Mouse (Mus musculus): ENCODE results near the gene Lmtk2.

The Lmtk2 gene

DNA sequence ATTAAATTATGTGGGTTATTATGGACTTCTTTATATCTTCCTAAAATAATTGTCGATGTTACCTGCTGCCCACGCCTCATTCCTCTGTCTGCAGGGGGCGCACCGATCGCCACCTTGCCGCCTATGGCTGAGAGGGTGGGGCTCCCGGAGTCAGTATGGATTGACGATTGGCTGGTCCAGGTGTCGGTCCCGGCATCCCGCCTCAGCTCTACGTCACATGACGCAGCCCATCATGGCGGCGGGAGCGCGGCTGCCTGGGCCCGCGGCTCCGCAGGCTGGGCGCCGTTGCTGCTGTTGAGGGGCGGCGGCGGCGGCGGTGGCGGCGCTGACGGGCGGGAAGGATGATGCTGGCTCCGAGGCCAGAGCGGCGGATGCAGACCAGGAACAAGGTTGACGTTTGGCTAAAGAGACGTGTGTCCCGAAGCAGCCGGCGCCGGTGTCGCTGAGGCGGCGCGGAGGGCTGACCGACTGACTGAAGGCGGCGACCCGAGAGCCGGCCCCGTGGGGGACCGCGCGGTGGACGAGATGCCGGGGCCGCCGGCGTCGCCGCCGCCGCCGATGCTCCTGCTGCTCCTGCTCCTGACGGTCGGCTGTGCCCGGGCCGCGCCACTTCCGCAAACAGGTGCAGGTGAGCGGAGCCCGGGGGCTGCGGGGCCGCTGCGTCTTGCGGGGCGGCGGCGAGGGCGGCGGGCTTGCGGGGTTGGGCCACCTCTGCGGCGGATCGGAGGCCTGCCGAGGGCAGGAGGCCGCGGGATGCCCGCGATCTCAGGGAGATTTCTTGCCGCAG, at the start of gene Lmtk2:
Lmtk2 (plus strand) TSS at position 288 of the 787 bp plus-strand sequence.
- peak; percentile 96 for DNase-seq (ENCODE audit: inconsistent ontology term)

DNA sequence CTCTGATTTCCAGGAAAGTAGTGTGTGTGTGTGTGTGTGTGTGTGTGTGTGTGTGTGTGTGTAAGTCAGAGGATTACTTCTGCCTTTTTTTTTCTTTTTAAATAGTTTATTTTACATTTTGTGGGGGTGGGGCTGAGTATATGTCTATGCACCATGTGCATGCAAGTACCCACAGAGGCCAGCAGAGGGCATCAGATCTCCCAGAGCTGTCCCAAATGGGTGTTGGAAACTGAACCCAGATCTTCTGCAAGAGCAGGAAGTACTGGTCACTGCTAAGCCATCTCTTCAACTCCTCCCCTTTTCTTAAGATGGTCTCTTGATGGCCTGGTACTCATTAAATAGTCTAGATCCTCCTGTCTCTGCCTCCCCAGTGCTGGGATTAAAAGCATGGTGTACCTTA, 49.0 kb upstream of the Lmtk2 start:
- no peak for DNase-seq (ENCODE audit: inconsistent ontology term)

DNA sequence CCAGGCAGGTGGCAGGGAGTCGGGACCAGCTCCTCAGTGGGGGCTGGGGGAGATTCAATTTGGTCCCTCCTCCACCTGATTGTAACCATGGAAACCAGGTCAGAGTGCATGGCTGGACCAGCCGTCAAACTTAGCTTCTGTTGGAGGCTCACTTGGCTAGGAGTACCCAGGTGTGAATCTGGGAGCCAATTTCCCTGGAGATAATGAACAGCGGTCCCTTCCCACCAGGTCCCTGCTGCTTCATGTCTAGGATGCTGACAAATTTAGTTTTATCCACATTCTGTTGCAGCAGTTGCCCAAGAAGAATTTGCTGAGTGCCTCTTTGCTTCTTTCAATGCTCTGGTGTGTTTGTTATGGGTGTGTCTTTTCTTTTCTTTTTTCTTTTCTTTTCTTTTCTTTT, 46.8 kb upstream of the Lmtk2 start:
- no peak for DNase-seq (ENCODE audit: inconsistent ontology term)

DNA sequence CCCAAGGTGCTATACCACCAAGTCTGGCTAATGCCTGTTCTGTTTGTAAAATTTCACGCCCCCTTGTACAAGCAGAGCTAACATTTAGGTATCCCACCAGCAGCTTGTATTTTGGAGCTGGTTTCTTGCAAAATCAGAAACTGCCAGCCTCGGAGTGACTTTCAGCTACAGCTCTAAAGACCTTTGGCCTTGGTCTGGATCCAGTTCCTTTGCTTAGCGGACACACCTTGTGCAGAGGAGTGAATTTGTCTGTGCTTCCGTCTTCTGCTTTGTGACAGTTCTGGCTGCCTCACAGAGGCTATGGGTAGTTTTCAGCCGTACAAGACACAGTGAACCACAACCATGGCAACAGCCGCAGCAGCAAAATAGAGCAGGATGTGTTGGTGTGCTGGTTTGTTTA, 45.9 kb upstream of the Lmtk2 start:
- no peak for DNase-seq (ENCODE audit: inconsistent ontology term)

DNA sequence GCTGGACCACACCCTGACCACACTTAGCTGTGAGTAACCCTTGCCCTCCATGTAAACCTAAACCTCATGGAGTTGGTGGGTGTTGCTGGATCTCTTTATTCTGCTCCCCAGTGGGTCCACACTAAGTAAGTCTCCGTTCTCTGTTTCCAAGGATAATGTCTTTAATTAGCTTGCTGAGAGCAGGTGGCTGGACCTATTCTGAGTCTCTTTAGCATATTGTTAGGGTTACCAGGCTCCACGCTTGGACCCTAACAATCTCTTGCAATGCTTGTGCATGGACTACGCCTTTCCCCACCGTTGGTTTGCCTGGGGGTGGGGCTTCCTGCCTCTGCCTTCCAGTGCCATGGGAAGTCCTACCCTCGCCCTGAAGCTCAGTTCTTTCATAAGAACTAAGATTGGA, 36.1 kb upstream of the Lmtk2 start:
- no peak for DNase-seq (ENCODE audit: inconsistent ontology term)

DNA sequence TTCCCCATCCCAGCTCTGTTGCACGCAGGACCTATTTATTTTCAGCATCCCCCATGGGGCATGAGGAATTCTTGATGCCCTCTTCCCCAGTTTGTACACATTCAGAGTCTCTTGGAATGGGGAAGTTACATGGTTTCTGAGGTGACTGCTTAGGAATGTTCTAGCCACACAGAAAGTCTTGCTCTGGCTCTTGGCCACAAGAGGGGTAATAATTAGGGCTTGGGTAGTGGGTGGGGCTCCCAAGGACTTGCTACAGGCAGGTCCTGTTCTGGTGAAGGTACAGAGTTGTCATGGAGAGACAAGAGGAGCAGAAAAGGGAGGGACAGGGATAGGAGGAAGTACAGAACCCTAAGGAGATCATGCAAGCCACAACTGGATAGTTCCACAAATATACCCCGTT, 34.2 kb upstream of the Lmtk2 start:
- DNase-seq (ENCODE audit: inconsistent ontology term) = no peak

DNA sequence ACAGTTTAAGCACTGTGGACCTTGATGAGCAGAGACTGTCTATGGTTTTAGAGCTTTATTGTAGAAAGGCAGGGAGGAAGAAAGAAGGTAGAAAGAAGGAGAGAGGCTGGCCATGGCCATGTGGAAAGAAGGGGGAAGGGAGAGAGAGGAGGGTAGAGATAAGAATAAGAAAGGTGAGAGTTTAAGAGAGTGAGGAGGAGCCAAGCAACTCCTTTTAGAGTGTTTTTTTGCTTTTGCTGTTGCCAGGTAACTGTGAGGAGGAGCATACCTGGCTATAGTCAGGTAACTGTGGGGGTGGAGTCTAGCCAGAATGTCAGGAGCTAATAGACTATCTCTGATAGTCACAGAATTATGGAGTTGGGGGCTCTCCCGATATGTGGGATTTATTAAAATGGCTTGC, 30.2 kb upstream of the Lmtk2 start:
- no peak for DNase-seq (ENCODE audit: inconsistent ontology term)

DNA sequence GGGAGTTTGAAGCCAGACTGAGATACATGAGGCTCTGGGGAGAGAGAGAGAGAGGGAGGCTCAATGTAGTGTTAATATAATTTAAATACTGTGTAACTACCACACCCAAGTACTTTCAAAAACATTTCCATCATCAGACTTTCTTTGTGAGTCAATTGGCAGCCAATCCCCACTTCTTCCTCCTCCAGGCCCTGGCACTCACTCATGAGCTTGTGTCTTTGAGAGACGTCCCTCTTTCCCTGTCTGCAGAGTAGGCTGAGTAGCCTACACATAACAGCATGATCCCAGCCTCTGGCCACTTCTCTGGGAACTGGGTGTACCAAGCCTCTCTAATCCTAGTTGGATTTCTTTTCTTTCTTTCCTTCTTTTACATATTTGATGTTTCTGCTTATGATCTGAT, 29.0 kb upstream of the Lmtk2 start:
- no peak for DNase-seq (ENCODE audit: inconsistent ontology term)

DNA sequence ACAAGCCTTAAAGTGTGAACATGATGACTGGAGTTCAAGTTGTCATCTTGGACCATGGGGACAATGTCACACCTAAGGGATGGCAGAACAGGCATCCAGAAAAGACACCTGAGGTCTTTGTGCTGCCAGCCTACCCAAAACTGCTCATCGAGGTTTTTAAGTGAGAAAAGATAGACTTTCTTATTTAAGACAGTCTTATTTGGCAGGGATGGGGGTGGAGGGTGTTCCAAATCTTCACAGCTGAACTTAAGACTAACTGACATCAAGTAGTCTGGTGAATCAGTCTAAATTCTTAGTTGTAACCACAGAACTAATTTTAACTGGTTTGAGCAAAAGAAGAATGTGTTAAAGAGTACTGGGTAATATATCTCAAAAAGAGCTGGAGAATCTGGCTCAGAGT, 22.7 kb upstream of the Lmtk2 start:
- no peak for DNase-seq (ENCODE audit: inconsistent ontology term)

DNA sequence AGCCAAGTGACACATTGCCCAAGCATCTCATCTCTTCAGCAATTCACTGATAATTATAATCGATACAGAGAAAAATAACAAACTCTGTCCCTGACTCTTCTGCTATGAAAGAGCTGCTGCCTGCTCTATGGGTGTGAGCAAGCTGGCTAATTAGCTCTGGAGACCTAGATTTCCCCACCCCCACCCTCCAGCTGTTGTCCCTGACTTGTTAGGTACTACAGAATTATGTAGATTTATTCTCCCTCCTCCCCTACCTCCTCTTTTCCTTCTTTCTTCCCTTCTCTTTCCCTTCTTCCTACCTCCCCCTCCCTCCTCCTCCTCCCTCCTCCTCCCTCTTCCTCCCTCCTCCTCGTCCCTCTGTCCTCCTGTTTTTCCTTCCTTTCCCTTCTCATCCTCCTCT, 19.4 kb upstream of the Lmtk2 start:
- DNase-seq (ENCODE audit: inconsistent ontology term) = peak; percentile 6

DNA sequence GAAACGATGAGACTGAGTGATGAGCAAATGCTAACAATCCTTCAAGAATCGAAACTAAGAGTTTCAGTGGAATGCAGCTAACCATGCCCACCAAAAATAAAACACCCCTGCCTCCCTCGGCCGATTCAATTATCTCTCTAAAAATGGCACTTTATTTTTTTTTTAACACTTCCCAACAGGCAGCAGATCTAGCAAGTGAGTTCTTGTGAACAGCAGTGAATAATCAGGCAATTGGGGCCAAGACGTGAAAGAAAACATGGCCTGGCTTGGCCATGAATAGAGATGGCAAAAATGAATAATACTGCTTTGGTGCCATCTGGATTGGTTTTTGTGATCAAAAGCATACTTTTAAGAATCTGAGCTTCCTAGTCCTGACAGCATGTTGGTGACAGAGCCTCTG, 18.2 kb upstream of the Lmtk2 start:
- no peak for DNase-seq (ENCODE audit: inconsistent ontology term)

DNA sequence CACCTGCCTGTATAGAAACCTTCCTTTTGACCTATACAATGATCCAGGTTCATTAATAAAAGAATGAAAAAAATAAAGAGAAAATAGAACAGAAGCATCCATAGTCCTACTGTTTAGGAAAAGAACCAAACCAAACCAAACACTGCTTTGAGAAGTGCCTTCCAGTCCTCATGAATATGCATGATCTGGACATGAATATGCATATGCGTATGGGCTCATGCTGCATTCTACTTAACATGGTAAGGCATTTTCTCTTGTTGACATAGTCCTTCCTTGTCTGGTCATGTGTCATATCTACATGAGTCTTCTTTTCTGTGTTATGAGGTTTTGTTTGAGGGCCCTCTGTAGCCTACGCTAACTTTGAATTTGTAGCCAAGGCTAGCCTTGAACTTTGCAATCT, 16.7 kb upstream of the Lmtk2 start:
- no peak for DNase-seq (ENCODE audit: inconsistent ontology term)

DNA sequence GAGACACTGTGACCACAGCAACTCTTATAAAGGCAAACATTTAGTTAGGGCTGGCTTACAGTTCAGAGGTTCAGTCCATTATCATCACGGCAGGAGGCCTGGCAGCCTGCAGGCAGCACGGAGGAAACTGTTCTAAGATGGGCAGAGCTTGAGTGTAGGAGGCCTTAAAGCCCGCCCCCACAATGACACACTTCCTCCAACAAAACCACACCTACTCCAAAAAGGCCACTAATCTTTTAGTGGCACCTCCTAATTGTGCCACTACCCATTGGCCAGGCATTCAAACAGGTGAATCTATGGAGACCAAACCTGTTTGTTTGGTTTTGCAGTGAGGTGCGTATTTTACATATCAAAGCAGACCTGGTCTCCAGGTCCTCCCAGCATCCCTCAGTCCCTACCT, 16.0 kb upstream of the Lmtk2 start:
- DNase-seq (ENCODE audit: inconsistent ontology term) = no peak

DNA sequence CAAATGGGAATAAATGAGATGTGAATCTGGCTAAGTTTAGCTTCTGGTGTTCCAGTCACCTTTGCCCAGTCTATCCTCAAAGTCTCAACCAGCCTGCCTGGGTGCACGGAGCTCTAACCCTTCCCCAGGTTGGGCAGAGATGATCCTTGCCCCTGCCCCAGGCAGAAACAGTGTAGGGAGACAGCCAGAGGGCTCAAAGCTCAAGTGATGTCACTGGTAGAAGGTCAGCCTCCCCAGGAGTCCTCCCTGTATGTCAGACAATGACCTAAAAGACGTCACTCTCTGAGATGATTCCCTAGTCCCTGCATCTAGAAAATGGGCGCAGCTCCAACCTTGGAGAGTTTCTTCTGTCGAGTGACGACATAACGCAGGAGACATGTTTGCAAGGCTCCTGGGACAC, 14.5 kb upstream of the Lmtk2 start:
- no peak for DNase-seq (ENCODE audit: inconsistent ontology term)

DNA sequence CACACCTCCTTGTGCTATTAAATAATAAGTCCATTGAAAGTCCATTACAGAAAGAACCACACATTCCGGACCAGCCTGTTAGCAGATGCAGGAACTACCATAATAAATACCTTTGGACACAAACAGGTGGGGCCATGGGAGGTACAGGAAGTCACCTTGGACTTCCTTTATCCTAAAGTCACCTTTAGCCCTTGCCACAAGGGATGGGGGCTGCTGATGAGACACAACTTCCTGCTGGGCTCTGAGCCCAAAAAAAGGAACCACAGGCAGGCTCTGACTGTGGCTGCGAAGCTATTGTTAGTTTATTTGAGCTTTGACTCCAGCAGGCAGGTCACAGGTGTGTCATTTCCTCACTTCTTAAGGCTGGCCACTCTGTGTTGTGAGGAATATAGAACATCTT, 13.7 kb upstream of the Lmtk2 start:
- DNase-seq (ENCODE audit: inconsistent ontology term) = no peak

DNA sequence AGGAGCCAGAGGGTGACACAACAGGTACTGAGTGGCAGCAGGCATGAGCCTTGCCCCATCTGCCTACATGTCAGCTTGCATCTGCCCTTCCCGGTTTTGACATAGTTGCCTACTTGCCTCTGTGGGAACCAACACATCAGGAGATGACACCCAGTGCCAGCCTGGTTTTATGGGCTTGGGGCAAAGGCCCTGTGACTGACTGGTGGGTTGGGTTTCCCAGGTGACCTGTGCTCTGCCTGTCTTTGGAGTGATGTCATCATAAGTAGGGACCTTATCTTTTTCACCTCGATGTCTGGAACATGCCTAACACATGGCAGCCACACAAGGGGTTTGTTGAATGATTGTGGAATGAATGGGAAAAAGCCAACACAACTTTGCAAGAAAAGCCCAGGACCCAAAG, 11.9 kb upstream of the Lmtk2 start:
- no peak for DNase-seq (ENCODE audit: inconsistent ontology term)

DNA sequence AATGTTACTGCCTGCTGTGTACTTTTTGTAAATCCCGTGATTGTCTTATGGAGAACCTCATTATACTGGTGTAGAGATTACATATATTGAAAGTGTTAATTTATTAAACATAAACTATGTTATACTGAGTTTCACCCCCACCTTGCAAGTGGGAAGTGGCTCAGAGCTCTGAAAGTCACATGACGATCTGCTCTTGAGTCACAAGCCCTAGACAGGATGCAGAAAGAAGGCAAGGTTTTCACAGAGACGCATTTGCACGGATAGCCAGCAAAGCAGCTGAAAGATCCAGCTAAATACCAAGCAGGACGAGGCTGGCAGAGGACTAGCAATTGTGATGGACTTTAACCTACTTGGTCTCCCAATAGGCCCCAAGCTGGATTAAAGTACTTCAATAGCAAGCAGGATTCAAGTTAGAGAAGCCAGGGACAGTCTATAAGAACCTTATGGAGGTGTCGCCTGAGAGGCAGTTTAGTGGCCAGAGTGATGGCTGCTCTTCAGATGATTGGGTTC, 4.7 kb upstream of the Lmtk2 start:
- DNase-seq (ENCODE audit: inconsistent ontology term) = no peak

DNA sequence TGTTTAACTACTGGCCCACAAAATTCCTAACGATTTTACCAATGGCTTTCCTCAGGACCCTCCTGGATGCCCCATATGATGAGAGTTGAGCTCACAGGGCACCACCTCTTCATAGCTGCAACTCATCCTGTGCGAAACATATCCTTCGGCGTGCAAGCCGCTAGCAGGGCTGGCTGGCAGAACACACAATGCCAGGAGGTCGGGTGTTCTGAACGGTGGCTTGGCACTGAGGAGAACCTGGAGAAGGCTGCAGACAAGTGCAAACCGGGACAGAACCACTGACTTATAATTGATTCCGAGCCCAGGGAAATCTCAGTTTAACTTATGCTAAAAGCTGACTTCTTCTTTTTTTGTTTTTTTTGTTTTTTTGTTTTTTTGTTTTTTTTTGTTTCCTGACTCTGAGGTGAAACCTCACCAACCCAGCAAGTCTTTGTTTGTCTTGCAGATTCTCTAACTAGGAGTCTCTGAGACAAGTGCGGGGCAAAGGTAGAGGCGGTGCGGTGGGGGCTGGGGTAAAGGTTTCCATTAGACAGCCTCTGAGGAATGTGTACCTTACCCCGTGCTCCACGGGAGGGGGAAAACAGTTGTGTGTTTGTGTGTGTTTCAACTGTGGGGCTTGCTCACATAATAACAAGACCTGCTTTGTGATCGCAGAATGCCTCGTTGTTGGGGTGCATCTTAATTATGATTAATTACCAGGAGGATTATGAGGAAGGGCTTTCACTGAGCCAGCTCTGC, 2.2 kb upstream of the Lmtk2 start:
- no peak for DNase-seq (ENCODE audit: inconsistent ontology term)

DNA sequence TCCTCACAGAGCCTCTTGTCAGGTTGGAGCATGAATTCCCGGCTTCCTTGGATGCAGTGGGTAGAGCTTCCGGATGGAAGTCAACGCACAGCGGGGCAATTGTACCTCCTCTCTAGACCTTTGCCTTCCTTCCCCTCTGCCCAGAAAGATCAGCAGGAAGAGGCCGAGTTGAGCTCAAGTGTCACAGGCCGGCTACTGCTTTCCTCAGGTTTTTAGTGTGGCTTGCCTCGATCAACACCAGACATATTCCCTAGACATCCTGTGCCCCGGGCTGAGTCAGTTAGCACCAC, 1.7 kb upstream of the Lmtk2 start:
- DNase-seq (ENCODE audit: inconsistent ontology term) = no peak

DNA sequence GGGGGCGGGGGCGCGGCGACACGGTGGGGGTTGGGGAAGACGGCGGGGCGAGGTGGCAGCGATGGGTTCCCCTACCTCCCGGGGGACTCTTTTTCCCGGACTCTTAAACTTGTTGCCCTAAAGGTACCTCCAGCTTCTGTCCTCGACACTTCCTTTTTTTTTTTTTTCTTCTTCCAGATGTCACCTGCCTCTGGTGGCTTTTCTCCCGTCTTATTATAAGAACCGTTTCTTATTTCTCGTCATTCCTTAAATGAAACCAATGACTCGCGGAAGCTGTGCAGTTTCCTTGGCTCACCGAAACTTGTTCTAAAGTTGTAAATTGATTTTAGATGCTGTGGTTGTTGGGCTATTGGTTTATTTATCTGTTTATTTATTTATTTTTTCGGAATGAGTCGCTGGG, 712 bp downstream of the Lmtk2 start:
- no peak for DNase-seq (ENCODE audit: inconsistent ontology term)

DNA sequence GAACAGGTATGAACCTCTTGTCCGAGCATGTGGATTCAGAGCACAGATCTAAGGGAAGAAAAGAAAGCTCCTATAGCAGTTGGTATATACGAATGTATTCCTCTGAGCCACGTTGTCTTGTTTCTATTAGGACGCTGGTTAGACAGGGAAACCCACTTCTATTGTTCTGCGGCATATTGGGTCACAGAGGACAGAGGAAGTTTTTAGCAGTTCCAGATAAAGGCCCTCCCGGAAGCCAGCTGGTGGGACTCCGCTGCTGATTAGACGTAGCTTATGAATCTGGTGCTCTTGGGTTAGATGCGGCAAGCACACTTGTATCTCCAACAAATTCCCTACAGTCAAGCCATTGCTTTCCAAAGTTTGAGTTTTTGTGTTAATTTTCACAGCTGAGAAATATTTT, 4.8 kb downstream of the Lmtk2 start:
- DNase-seq (ENCODE audit: inconsistent ontology term) = no peak

DNA sequence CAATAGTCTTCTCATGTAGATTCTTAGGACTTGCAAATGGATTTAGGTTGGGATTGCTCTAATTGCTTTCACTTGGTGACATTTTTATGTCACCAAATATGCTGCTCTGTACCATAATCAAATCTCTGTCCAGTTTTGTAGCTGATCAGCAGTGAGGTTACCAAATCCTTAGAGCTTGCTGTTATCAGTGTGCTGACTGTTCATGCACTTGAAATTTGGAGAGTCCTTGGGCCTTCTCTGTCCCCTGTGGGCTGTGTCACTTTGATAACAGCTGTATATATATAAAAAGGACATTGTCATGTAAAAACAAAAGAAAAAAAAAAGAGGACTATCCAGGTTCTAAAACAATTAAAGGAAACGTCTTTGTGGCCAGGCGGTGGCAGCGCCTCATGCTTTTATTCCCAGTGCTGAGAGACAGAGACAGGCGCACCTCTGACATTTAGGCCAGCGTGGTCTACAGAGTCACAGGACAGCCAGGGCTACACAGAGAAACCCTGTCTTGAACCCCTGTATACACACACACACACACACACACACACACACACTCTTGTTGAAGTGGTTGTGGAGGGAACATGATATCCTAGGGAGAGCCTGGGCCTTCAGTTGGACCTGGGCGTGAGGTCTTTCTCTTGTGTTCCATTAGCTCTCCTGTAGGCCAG, 5.4 kb downstream of the Lmtk2 start:
- DNase-seq (ENCODE audit: inconsistent ontology term) = no peak

DNA sequence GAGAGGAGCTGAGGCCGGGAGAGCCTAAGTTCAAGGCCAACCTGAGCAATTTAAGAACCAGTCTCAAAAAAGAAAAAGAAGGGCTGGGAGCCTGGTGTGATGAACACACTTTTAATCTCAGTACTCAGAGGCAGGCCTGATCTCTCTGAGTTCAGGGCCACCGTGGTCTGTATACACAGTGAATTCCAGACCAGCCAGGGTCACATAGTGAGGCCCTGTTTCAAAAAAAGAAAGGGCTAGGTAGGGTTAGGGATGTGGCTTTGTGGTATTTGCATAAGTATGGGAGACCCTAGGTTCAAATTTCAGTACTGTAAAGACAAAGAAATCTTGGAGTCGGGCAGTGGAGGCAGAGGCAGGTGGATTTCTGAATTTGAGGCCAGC, 5.9 kb downstream of the Lmtk2 start:
- no peak for DNase-seq (ENCODE audit: inconsistent ontology term)

All from Muller cell, postnatal 12 days (primary cell).